Mouse (Mus musculus): Measurements from ENCODE around the gene Gm17324. TPM values are rescaled to one million over a fixed set of nuclear protein-coding genes. Genes with fewer than 3 reads are reported as not detected.
"Not testable (repeated sequence)": the region's sequence is repeated elsewhere in the genome, so short reads cannot be mapped to it uniquely, and the experiment has no call there.

The Gm17324 gene
- polyA plus RNA-seq, 1 experiment = not detected

DNA sequence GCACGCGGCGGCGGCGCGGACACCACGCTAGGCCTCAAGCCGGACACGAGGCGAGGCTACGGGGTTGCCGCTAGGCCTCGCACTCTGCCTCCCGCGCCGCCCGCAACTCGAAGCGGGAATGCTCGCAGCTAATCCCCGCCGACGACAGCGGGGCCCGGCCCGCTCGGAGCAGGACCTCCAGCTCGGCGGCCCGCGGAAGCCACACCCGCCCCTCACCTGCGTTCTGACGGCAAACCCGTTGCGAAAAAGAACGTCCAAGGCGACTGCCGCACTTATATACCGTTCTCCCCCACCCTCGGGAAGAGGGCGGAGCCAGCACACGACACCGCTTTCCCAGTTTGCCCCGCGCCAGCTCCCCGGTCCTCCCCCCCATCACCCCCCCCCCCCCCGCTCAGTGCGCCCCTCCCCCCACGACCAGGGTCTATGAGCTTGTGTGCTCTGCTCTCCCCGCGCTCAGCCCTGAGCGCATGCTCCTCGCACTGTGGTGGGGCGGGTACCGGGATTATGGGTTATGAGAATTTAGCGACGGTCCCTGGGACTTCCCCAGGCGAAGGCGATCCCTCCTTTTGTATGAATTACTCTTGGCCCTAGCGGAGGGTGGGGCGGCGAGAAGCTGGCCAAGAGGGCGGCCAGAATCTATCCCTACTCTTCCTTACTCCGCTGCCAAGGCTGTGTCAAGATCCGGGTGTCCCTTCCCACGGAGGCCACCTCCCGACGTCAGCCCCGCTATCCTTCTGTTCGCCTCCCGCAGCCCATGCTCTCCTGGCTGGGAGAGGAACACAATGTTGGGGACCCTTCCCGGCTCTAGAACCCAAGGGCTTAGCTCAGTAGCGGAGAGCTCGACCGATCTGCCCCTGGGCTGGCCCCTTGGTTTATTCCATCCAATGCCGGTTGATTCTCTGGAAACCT lies 33.1 kb upstream of the Gm17324 start:
- H3K27ac ChIP-seq (ENCODE audit: insufficient read depth, low read depth, low read length) = peak overlapping the region; percentile 95
- peaks cover 4% of the 10 kb centered on the region; the same call in 1 of the 2 replicates for H3K4me1 ChIP-seq (ENCODE audit: control insufficient read depth, insufficient read depth, low read length)
- peak overlapping the region; percentile 65 for H3K4me3 ChIP-seq (ENCODE audit: insufficient read depth, low read depth, low read length)
- TF ChIP-seq POLR2A (IDR thresholded peaks at IDR 0.05; ENCODE audit: insufficient read depth, low read depth, low read length) = peak; percentile 99
- no peak for TF ChIP-seq CTCF (IDR thresholded peaks at IDR 0.05; ENCODE audit: insufficient read depth, low read depth, low read length)
- whole genome bisulfite sequencing = under 1% methylated on average over 73 of the region's 77 CpGs

DNA sequence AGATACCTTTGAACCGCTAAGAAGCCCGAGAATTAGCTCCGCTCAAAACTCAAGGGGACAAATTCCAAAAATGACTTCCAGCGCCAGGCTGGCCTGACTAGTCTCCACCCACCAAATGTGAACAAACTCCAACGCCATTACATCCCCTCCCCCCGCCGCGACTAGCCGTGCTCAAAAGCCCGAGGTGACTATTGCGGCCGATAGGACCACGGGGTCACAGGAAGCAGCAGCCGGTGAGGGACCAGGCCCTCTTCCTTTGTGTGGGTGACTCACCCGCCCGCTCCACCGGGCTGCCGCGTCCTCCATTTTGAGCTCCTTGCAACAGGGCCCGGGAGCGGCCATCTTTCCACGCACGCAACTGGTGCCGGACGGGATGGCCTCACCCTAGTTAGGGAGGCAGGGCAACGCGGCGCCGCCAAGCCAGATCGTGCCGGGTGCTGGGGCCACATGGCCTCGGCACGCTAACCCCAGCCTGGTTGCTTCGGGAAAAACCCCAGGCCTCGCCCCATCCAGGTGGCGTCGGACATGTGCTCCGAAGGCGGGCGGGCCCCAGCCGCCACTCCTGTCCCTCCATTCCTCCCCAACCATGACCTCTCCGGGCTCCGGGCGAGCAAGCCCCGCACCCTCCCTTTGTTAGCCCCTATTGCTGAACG lies 32.2 kb upstream of the Gm17324 start:
- peak overlapping the region; percentile 65 for H3K4me3 ChIP-seq (ENCODE audit: insufficient read depth, low read depth, low read length)
- under 1% methylated on average over 46 of the region's 46 CpGs for WGBS
- H3K27ac ChIP-seq (ENCODE audit: insufficient read depth, low read depth, low read length) = peak overlapping the region; percentile 95
- TF ChIP-seq CTCF (IDR thresholded peaks at IDR 0.05; ENCODE audit: insufficient read depth, low read depth, low read length) (no peak), POLR2A (IDR thresholded peaks at IDR 0.05; ENCODE audit: insufficient read depth, low read depth, low read length) (no peak)
- H3K4me1 ChIP-seq (ENCODE audit: control insufficient read depth, insufficient read depth, low read length) = peaks cover 4% of the 10 kb centered on the region; the same call in 1 of the 2 replicates

DNA sequence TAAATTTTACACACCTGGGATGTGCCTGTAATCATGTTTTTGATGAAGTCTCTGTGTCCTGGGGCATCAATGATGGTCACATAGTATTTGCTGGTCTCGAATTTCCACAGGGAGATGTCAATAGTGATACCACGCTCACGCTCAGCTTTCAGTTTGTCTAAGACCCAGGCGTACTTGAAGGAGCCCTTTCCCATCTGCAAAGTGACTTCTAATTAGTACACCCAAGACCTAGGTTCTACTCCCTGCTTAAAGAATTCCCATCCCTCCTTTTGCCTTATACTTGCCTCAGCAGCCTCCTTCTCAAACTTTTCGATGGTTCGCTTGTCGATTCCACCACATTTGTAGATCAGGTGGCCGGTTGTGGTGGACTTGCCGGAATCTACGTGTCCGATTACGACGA lies 31.6 kb upstream of the Gm17324 start:
- not testable (repeated sequence) for H3K4me1 ChIP-seq (ENCODE audit: control insufficient read depth, insufficient read depth, low read length)
- H3K27ac ChIP-seq (ENCODE audit: insufficient read depth, low read depth, low read length) = 0 out of 2 replicates have a peak overlapping the region, but pooled peaks have one; percentile 95
- peak overlapping the region; percentile 65 for H3K4me3 ChIP-seq (ENCODE audit: insufficient read depth, low read depth, low read length)
- WGBS = under 1% methylated on average over 13 of the region's 13 CpGs

DNA sequence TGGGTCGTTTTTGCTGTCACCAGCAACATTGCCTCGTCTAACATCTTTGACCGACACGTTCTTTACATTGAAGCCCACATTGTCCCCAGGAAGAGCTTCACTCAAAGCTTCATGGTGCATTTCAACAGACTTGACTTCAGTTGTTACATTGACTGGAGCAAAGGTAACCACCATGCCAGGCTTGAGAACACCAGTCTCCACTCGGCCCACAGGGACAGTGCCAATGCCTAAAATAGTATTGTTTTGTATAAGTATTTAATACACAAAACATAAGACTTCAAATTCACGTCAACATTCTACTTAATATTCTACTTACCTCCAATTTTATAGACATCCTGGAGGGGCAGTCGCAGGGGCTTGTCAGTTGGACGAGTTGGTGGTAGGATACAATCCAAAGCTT lies 30.7 kb upstream of the Gm17324 start:
- not testable (repeated sequence) for H3K4me1 ChIP-seq (ENCODE audit: control insufficient read depth, insufficient read depth, low read length); H3K27ac ChIP-seq (ENCODE audit: insufficient read depth, low read depth, low read length); H3K4me3 ChIP-seq (ENCODE audit: insufficient read depth, low read depth, low read length)
- 15% methylated on average over 8 of the region's 8 CpGs for WGBS

DNA sequence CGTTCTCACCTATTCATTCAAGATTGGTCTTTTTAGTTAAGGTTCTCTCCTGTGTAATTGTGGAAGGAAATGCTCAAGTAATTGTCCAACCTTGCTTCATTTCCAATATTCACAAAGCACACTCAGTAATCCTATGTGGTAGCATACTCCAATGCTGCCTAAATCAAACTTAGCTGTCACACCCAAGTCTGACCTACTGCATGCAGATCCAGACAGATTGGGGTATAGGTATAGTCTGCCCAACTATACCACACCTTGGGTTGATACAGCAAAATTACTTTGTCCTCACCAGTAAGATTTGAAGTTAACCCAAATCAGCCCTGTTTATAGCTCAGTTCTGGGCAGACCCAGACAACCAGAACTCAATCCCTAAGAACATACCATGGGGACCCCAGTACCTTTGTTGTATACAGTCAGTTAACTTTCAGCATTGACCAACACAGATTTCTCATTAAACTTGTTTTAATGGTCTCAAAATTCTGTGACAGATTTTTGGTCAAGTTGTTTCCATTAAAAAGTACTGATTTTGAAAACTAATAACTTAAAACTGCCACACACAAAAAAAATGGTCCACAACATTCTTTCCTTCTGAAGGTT lies 29.5 kb upstream of the Gm17324 start:
- H3K27ac ChIP-seq (ENCODE audit: insufficient read depth, low read depth, low read length); H3K4me3 ChIP-seq (ENCODE audit: insufficient read depth, low read depth, low read length); H3K4me1 ChIP-seq (ENCODE audit: control insufficient read depth, insufficient read depth, low read length): not testable (repeated sequence)
- WGBS = 37% methylated on average over 1 of the region's 1 CpGs

DNA sequence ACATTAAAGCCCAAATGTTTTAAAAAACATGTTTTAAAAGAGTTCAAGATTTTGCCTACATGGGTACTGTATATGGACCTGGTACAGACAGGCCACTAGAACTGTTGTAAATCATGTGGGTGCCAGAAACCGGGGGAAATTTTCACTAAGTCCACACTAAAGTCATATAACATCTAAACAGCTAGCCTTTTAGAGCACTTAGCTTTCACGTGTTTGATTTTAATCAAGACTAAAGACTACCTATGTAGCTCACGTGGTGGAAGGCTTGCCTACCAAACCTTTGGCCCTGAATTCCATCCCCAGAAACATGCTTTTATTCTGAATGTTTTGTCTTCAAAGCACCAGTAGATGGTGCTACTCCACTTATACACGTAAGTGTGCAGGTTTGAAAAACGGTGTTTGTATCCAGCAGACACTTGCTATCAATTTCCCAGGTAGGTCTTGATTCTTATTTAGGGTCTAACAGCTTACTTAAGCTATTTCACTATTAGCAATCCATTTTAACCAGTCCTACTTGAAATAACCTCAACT lies 28.5 kb upstream of the Gm17324 start:
- peaks cover 4% of the 10 kb centered on the region; the same call in 1 of the 2 replicates for H3K4me1 ChIP-seq (ENCODE audit: control insufficient read depth, insufficient read depth, low read length)
- H3K4me3 ChIP-seq (ENCODE audit: insufficient read depth, low read depth, low read length) = no peak overlapping the region
- H3K27ac ChIP-seq (ENCODE audit: insufficient read depth, low read depth, low read length) = no peak overlapping the region
- WGBS = 5% methylated on average over 5 of the region's 5 CpGs
- TF ChIP-seq CTCF (IDR thresholded peaks at IDR 0.05; ENCODE audit: insufficient read depth, low read depth, low read length) = no peak
- TF ChIP-seq POLR2A (IDR thresholded peaks at IDR 0.05; ENCODE audit: insufficient read depth, low read depth, low read length) = no peak

DNA sequence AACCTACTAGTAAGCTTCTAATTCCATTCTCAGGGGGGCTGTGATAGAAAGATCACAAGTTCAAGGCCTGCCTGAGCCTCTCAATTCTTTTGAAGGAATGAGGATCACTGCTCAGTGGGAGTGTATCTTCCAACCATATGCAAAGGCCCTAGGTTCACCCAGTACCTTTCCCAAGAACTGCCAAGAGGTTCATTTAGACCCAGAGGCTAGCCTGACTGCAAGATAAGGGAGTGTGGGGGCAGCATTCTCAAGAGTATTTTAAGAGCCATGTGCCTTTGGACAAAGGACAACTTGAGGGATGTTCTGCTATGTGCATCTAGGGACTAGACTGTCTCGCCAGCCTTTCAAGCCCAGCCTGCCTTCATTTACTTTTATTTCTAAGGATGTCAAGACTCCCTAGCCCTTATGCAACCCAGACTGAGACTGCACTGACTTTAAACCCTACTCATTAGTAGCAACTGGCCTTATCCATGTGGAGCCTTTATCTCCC lies 28.0 kb upstream of the Gm17324 start:
- 23% methylated on average over 1 of the region's 1 CpGs for WGBS
- Histone ChIP-seq H3K4me3 (ENCODE audit: insufficient read depth, low read depth, low read length) (no peak overlapping the region), H3K4me1 (ENCODE audit: control insufficient read depth, insufficient read depth, low read length) (peaks cover 4% of the 10 kb centered on the region; the same call in 1 of the 2 replicates), H3K27ac (ENCODE audit: insufficient read depth, low read depth, low read length) (no peak overlapping the region)
- TF ChIP-seq CTCF (IDR thresholded peaks at IDR 0.05; ENCODE audit: insufficient read depth, low read depth, low read length) (no peak), POLR2A (IDR thresholded peaks at IDR 0.05; ENCODE audit: insufficient read depth, low read depth, low read length) (no peak)

DNA sequence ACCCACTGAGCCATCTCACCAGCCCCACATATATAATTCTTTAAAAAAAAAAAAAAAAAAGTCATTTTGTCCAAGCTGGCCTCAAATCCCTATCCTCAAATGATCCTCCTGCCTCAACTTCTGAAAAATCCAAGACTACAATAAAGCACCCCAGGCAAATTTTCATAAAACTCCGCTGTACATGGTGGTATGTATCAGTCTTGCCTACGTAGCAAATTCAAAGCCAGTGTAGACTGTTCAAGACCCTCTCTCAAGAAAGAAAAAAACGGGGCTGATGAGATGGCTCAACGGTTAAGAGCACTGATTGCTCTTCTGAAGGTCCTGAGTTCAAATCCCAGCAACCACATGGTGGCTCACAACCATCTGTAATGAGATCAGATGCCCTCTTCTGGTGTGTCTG lies 27.3 kb upstream of the Gm17324 start:
- H3K4me1 ChIP-seq (ENCODE audit: control insufficient read depth, insufficient read depth, low read length) = peaks cover 4% of the 10 kb centered on the region; the same call in 1 of the 2 replicates

DNA sequence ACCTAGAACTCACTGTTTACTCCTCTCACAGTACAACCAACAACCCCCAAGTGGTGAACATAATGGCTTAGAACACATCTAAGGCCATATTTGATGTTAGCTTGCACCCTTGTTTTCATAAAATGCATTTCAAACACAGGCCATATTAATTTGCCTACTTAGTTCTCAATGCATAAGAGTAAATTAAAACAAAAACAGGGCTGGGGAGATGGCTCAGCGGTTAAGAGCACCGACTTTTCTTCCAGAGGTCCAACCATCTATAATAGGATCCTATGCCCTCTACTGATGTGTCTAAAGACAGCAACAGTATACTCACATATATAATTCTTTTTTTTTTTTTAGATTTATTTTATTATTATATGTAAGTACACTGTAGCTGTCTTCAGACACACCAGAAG lies 26.8 kb upstream of the Gm17324 start:
- Histone ChIP-seq H3K27ac (ENCODE audit: insufficient read depth, low read depth, low read length) (no peak overlapping the region), H3K4me3 (ENCODE audit: insufficient read depth, low read depth, low read length) (no peak overlapping the region), H3K4me1 (ENCODE audit: control insufficient read depth, insufficient read depth, low read length) (peaks cover 4% of the 10 kb centered on the region; the same call in 1 of the 2 replicates)
- TF ChIP-seq POLR2A (IDR thresholded peaks at IDR 0.05; ENCODE audit: insufficient read depth, low read depth, low read length) (no peak), CTCF (IDR thresholded peaks at IDR 0.05; ENCODE audit: insufficient read depth, low read depth, low read length) (no peak)
- 93% methylated on average over 2 of the region's 2 CpGs for WGBS

More for the DNA sequence above, 27.3 kb upstream of the Gm17324 start:
- TF ChIP-seq CTCF (IDR thresholded peaks at IDR 0.05; ENCODE audit: insufficient read depth, low read depth, low read length) (no peak), POLR2A (IDR thresholded peaks at IDR 0.05; ENCODE audit: insufficient read depth, low read depth, low read length) (no peak)
- no peak overlapping the region for H3K4me3 ChIP-seq (ENCODE audit: insufficient read depth, low read depth, low read length)
- H3K27ac ChIP-seq (ENCODE audit: insufficient read depth, low read depth, low read length) = no peak overlapping the region
- WGBS = 76% methylated on average over 4 of the region's 4 CpGs

Measured in olfactory bulb, adult 2 months (tissue).